8 mouse cellular contexts compared by ENCODE assay signal in the genomic region with DNA sequence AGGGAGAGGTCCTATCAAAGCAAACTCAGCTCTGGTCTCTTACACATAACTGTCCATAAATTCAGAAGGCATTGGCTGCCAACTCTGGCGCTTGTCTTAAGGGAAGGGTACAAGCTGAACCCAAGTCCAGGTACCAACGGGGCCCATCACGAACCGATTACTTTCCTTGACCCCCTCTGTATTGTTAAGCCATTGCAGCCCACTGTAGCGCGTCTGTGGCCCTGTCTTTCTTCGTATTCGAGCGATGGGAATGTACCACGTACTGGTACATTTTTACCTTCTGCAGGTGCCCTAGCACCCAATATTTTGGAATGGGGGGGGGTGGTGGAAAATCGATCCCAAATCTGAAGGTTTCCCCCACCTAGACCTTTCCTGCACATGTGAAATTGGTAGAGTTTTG. TPM values are rescaled to one million over a fixed set of nuclear protein-coding genes. Genes with fewer than 3 reads are reported as not detected.
A peak's percentile ranks its signal among the peaks of the same experiment; 100 is the strongest.
DNase-seq lines count a peak whose midpoint lies in the region; ATAC-seq lines count a peak whose summit lies in the region.

No protein-coding gene starts in this region.

- H3K36me3 ChIP-seq in kidney, embryonic 14.5 days (ENCODE audit: control insufficient read depth, insufficient read depth, low read length) = no peaks in the 10 kb centered on the region
- no peaks in the 10 kb centered on the region for H3K36me3 ChIP-seq in embryonic facial prominence, embryonic 14.5 days (ENCODE audit: control insufficient read depth, insufficient read depth, low read length)
- no peaks in the 10 kb centered on the region for H3K36me3 ChIP-seq in hindbrain, embryonic 16.5 days (ENCODE audit: control insufficient read depth, insufficient read depth, low read length)
- H3K36me3 ChIP-seq in midbrain, embryonic 15.5 days (replicated peaks) = no peaks in the 10 kb centered on the region

- H3K4me3 ChIP-seq in kidney, embryonic 14.5 days (ENCODE audit: low read length) = peak overlapping the region; percentile 21; the same call in 1 of the 2 replicates
- peak overlapping the region; percentile 31 for H3K4me3 ChIP-seq in embryonic facial prominence, embryonic 14.5 days (ENCODE audit: low read depth, low read length)
- H3K4me3 ChIP-seq in hindbrain, embryonic 16.5 days (ENCODE audit: low read length) = peak overlapping the region; percentile 38
- H3K4me3 ChIP-seq in midbrain, embryonic 15.5 days = peak overlapping the region; percentile 38

- H3K4me2 ChIP-seq in kidney, embryonic 14.5 days (replicated peaks; ENCODE audit: low read depth, low read length) = peak overlapping the region; percentile 41
- H3K4me2 ChIP-seq in embryonic facial prominence, embryonic 14.5 days (ENCODE audit: low read depth, low read length) = peak overlapping the region; percentile 66
- H3K4me2 ChIP-seq in hindbrain, embryonic 16.5 days (ENCODE audit: low read length) = peak overlapping the region; percentile 69
- H3K4me2 ChIP-seq in midbrain, embryonic 15.5 days = peak overlapping the region; percentile 81

- WGBS in kidney, embryonic 14.5 days = 79% methylated on average over 11 of the region's 11 CpGs
- 88% methylated on average over 11 of the region's 11 CpGs for WGBS in embryonic facial prominence, embryonic 14.5 days
- WGBS in hindbrain, embryonic 16.5 days = 84% methylated on average over 11 of the region's 11 CpGs
- WGBS in midbrain, embryonic 15.5 days = 87% methylated on average over 11 of the region's 11 CpGs

- DNase-seq in kidney, postnatal 36 days = no peak
- no peak for DNase-seq in embryonic facial prominence, embryonic 14.5 days (ENCODE audit: low spot score)
- DNase-seq in layer of hippocampus, postnatal 10 days (ENCODE audit: low spot score in 2 of 2) = no peak
- DNase-seq in cerebellum, adult 8-10 months = no peak
- DNase-seq in retina, embryonic 14.5 days (ENCODE audit: low spot score) = no peak

- H3K27ac ChIP-seq in kidney, embryonic 14.5 days (ENCODE audit: low read depth, low read length) = peak overlapping the region; percentile 90
- peak overlapping the region; percentile 95 for H3K27ac ChIP-seq in embryonic facial prominence, embryonic 14.5 days (replicated peaks; ENCODE audit: low read depth, low read length)
- peak overlapping the region; percentile 93 for H3K27ac ChIP-seq in hindbrain, embryonic 16.5 days (ENCODE audit: low read depth, low read length)
- peak overlapping the region; percentile 95 for H3K27ac ChIP-seq in midbrain, embryonic 15.5 days

- H3K9ac ChIP-seq in kidney, embryonic 14.5 days (ENCODE audit: low read depth, low read length) = peak overlapping the region; percentile 18; the same call in 1 of the 2 replicates
- H3K9ac ChIP-seq in embryonic facial prominence, embryonic 14.5 days (ENCODE audit: low read depth, low read length) = peak overlapping the region; percentile 60
- H3K9ac ChIP-seq in hindbrain, embryonic 16.5 days (ENCODE audit: low read depth, low read length) = peak overlapping the region; percentile 62
- H3K9ac ChIP-seq in midbrain, embryonic 15.5 days = peak overlapping the region; percentile 64

- no peaks in the 10 kb centered on the region for H3K27me3 ChIP-seq in kidney, embryonic 14.5 days (ENCODE audit: control insufficient read depth, insufficient read depth, low read length)
- H3K27me3 ChIP-seq in embryonic facial prominence, embryonic 14.5 days (replicated peaks; ENCODE audit: control insufficient read depth, insufficient read depth, low read length) = no peaks in the 10 kb centered on the region
- no peaks in the 10 kb centered on the region for H3K27me3 ChIP-seq in hindbrain, embryonic 16.5 days (replicated peaks; ENCODE audit: control insufficient read depth, insufficient read depth, low read length)
- H3K27me3 ChIP-seq in midbrain, embryonic 15.5 days (replicated peaks) = no peaks in the 10 kb centered on the region; the same call in 1 of the 2 replicates

- ATAC-seq in kidney, embryonic 14.5 days (ENCODE audit: low FRiP score, low TSS enrichment) = no peak
- ATAC-seq in embryonic facial prominence, embryonic 14.5 days (ENCODE audit: low read depth) = no peak
- no peak for ATAC-seq in hindbrain, embryonic 16.5 days
- ATAC-seq in midbrain, embryonic 15.5 days (replicated peaks) = no peak

- no peaks in the 10 kb centered on the region for H3K9me3 ChIP-seq in kidney, embryonic 14.5 days (ENCODE audit: control insufficient read depth, low read length)
- no peaks in the 10 kb centered on the region for H3K9me3 ChIP-seq in embryonic facial prominence, embryonic 14.5 days (ENCODE audit: control insufficient read depth, low read length)
- H3K9me3 ChIP-seq in hindbrain, embryonic 16.5 days (ENCODE audit: control insufficient read depth, low read length) = no peaks in the 10 kb centered on the region
- no peaks in the 10 kb centered on the region for H3K9me3 ChIP-seq in midbrain, embryonic 15.5 days

- H3K4me1 ChIP-seq in kidney, embryonic 14.5 days (ENCODE audit: control insufficient read depth, insufficient read depth, low read length) = peaks cover 20% of the 10 kb centered on the region; the same call in 1 of the 2 replicates
- H3K4me1 ChIP-seq in embryonic facial prominence, embryonic 14.5 days (ENCODE audit: control insufficient read depth, insufficient read depth, low read length) = 0 out of 2 replicates have a peak, but pooled peaks cover 5% of the 10 kb centered on the region
- peaks cover 21% of the 10 kb centered on the region for H3K4me1 ChIP-seq in hindbrain, embryonic 16.5 days (ENCODE audit: control insufficient read depth, insufficient read depth, low read depth, low read length)
- H3K4me1 ChIP-seq in midbrain, embryonic 15.5 days = peaks cover 36% of the 10 kb centered on the region

RNA-seq across cellular contexts. Expression of a gene that starts 1.6 kb away (rescaled TPM):
- polyA plus RNA-seq in kidney, embryonic 14.5 days (2014; fragmentation: Nextera tagmentation; extraction: Ambion mirVana) = 62.2 and 73.8 TPM in 2 replicates
- polyA plus RNA-seq in embryonic facial prominence, embryonic 14.5 days (2014; fragmentation: Nextera tagmentation; extraction: Ambion mirVana) = 65.6 and 87.8 TPM in 2 replicates
- polyA plus RNA-seq in hindbrain, embryonic 16.5 days (2015; fragmentation: Nextera tagmentation; extraction: Ambion mirVana) = 38.6 and 42.6 TPM in 2 replicates
- polyA plus RNA-seq in midbrain, embryonic 15.5 days (2015; fragmentation: Nextera tagmentation; extraction: Ambion mirVana) = 33.5 and 37.7 TPM in 2 replicates
- total RNA-seq in layer of hippocampus, postnatal 10 days (2021) = 10 to 100 TPM; 10.4 to 14.0 TPM

RNA-seq across cellular contexts. Expression of a gene that starts 12.7 kb away (rescaled TPM):
- 6.6 and 7.5 TPM in 2 replicates for polyA plus RNA-seq in kidney, embryonic 14.5 days (2014; fragmentation: Nextera tagmentation; extraction: Ambion mirVana)
- polyA plus RNA-seq in embryonic facial prominence, embryonic 14.5 days (2014; fragmentation: Nextera tagmentation; extraction: Ambion mirVana) = 12.1 and 12.4 TPM in 2 replicates
- 18.1 and 20.9 TPM in 2 replicates for polyA plus RNA-seq in hindbrain, embryonic 16.5 days (2015; fragmentation: Nextera tagmentation; extraction: Ambion mirVana)
- 20.5 and 21.2 TPM in 2 replicates for polyA plus RNA-seq in midbrain, embryonic 15.5 days (2015; fragmentation: Nextera tagmentation; extraction: Ambion mirVana)
- 10 to 100 TPM; 24.2 to 24.9 TPM for total RNA-seq in layer of hippocampus, postnatal 10 days (2021)

RNA-seq across cellular contexts. Expression of a gene that starts 16.1 kb away (rescaled TPM):
- polyA plus RNA-seq in kidney, embryonic 14.5 days (2014; fragmentation: Nextera tagmentation; extraction: Ambion mirVana) = 57.5 and 86.5 TPM in 2 replicates
- 89.1 and 97.0 TPM in 2 replicates for polyA plus RNA-seq in embryonic facial prominence, embryonic 14.5 days (2014; fragmentation: Nextera tagmentation; extraction: Ambion mirVana)
- 402 and 475 TPM in 2 replicates for polyA plus RNA-seq in hindbrain, embryonic 16.5 days (2015; fragmentation: Nextera tagmentation; extraction: Ambion mirVana)
- polyA plus RNA-seq in midbrain, embryonic 15.5 days (2015; fragmentation: Nextera tagmentation; extraction: Ambion mirVana) = 319 and 333 TPM in 2 replicates
- 1,000 to 10,000 TPM in 1 of 2 experiments, 100 to 1,000 TPM in 1; 909 to 1,029 TPM for total RNA-seq in layer of hippocampus, postnatal 10 days (2021)

RNA-seq across cellular contexts. Expression of a gene that starts 22.8 kb away (rescaled TPM):
- polyA plus RNA-seq in kidney, embryonic 14.5 days (2014; fragmentation: Nextera tagmentation; extraction: Ambion mirVana) = 6.1 and 8.9 TPM in 2 replicates
- 21.5 and 28.2 TPM in 2 replicates for polyA plus RNA-seq in embryonic facial prominence, embryonic 14.5 days (2014; fragmentation: Nextera tagmentation; extraction: Ambion mirVana)
- 11.1 and 11.2 TPM in 2 replicates for polyA plus RNA-seq in hindbrain, embryonic 16.5 days (2015; fragmentation: Nextera tagmentation; extraction: Ambion mirVana)
- polyA plus RNA-seq in midbrain, embryonic 15.5 days (2015; fragmentation: Nextera tagmentation; extraction: Ambion mirVana) = 11.3 and 12.3 TPM in 2 replicates
- 10 to 100 TPM; 54.4 to 67.2 TPM for total RNA-seq in layer of hippocampus, postnatal 10 days (2021)

RNA-seq across cellular contexts. Expression of a gene that starts 26.8 kb away (rescaled TPM):
- polyA plus RNA-seq in kidney, embryonic 14.5 days (2014; fragmentation: Nextera tagmentation; extraction: Ambion mirVana) = 145 and 155 TPM in 2 replicates
- 92.5 and 112 TPM in 2 replicates for polyA plus RNA-seq in embryonic facial prominence, embryonic 14.5 days (2014; fragmentation: Nextera tagmentation; extraction: Ambion mirVana)
- polyA plus RNA-seq in hindbrain, embryonic 16.5 days (2015; fragmentation: Nextera tagmentation; extraction: Ambion mirVana) = 26.9 and 32.2 TPM in 2 replicates
- 17.7 and 23.9 TPM in 2 replicates for polyA plus RNA-seq in midbrain, embryonic 15.5 days (2015; fragmentation: Nextera tagmentation; extraction: Ambion mirVana)
- 1 to 10 TPM; 5.3 to 6.0 TPM for total RNA-seq in layer of hippocampus, postnatal 10 days (2021)
